Mouse (Mus musculus): ENCODE measurements at regions not wholly inside any gene's neighbourhood (a gene's known extent, or its start where the extent isn't known, plus 50 kb on each side); places are given as distances from the start of the nearest gene placed in this dataset.

GRCm38 (mm10) chr10:66770161-66771030, 325.5 kb upstream of the Jmjd1c start:
- intact Hi-C loops (cut with DNase I) = no loop called here

GRCm38 (mm10) chr10:66780335-66781170, 315.4 kb upstream of the Jmjd1c start:
- no peak for DNase-seq (ENCODE audit: extremely low spot score in 1 of 2, low spot score in 2 of 2)
- intact Hi-C loops (cut with DNase I) = no loop called here

More at GRCm38 (mm10) chr10:66770161-66771030, 325.5 kb upstream of the Jmjd1c start:
- peak; percentile 12 to 48 for DNase-seq (ENCODE audit: extremely low spot score in 1 of 2, low spot score in 2 of 2)

- no peak for DNase-seq (ENCODE audit: extremely low spot score in 1 of 2, low spot score in 2 of 2)
- intact Hi-C loops (cut with DNase I) = no loop called here
Measured at GRCm38 (mm10) chr10:66781171-66781510, 314.8 kb upstream of the Jmjd1c start.

- no peak for DNase-seq (ENCODE audit: extremely low spot score in 1 of 2, low spot score in 2 of 2)
- intact Hi-C loops (cut with DNase I) = no loop called here
Measured at GRCm38 (mm10) chr10:66782025-66782424, 313.9 kb upstream of the Jmjd1c start.

- DNase-seq (ENCODE audit: extremely low spot score in 1 of 2, low spot score in 2 of 2) = no peak
- intact Hi-C loops (cut with DNase I) = no loop called here
Measured at GRCm38 (mm10) chr10:66787812-66788211, 308.1 kb upstream of the Jmjd1c start.

- no peak for DNase-seq (ENCODE audit: extremely low spot score in 1 of 2, low spot score in 2 of 2)
- intact Hi-C loops (cut with DNase I) = no loop called here
Measured at GRCm38 (mm10) chr10:66796296-66796695, 299.6 kb upstream of the Jmjd1c start.

- intact Hi-C loops (cut with DNase I) = no loop called here
- DNase-seq (ENCODE audit: extremely low spot score in 1 of 2, low spot score in 2 of 2) = no peak
Measured at GRCm38 (mm10) chr10:66802691-66803090, 293.2 kb upstream of the Jmjd1c start.

- intact Hi-C loops (cut with DNase I) = no loop called here
- peak; percentile 49 to 64 for DNase-seq (ENCODE audit: extremely low spot score in 1 of 2, low spot score in 2 of 2)
Measured at GRCm38 (mm10) chr10:66807261-66807968, 288.5 kb upstream of the Jmjd1c start.

GRCm38 (mm10) chr10:66812515-66813260, 283.2 kb upstream of the Jmjd1c start:
- DNase-seq (ENCODE audit: extremely low spot score in 1 of 2, low spot score in 2 of 2) = no peak
- intact Hi-C loops (cut with DNase I) = no loop called here

- intact Hi-C loops (cut with DNase I) = no loop called here
Measured at GRCm38 (mm10) chr10:66813850-66814564, 281.9 kb upstream of the Jmjd1c start.

GRCm38 (mm10) chr10:66814565-66815201, 281.2 kb upstream of the Jmjd1c start:
- intact Hi-C loops (cut with DNase I) = no loop called here
- DNase-seq (ENCODE audit: extremely low spot score in 1 of 2, low spot score in 2 of 2) = peak; percentile 94 to 95

More at GRCm38 (mm10) chr10:66813850-66814564, 281.9 kb upstream of the Jmjd1c start:
- no peak for DNase-seq (ENCODE audit: extremely low spot score in 1 of 2, low spot score in 2 of 2)

GRCm38 (mm10) chr10:66815951-66816350, 280.0 kb upstream of the Jmjd1c start:
- intact Hi-C loops (cut with DNase I) = no loop called here
- DNase-seq (ENCODE audit: extremely low spot score in 1 of 2, low spot score in 2 of 2) = no peak

GRCm38 (mm10) chr10:66816776-66817175, 279.1 kb upstream of the Jmjd1c start:
- intact Hi-C loops (cut with DNase I) = no loop called here
- no peak for DNase-seq (ENCODE audit: extremely low spot score in 1 of 2, low spot score in 2 of 2)

- intact Hi-C loops (cut with DNase I) = no loop called here
- no peak for DNase-seq (ENCODE audit: extremely low spot score in 1 of 2, low spot score in 2 of 2)
Measured at GRCm38 (mm10) chr10:66817876-66818275, 278.0 kb upstream of the Jmjd1c start.

GRCm38 (mm10) chr10:66819517-66819916, 276.4 kb upstream of the Jmjd1c start:
- DNase-seq (ENCODE audit: extremely low spot score in 1 of 2, low spot score in 2 of 2) = no peak
- intact Hi-C loops (cut with DNase I) = no loop called here

GRCm38 (mm10) chr10:66825737-66826136, 270.2 kb upstream of the Jmjd1c start:
- intact Hi-C loops (cut with DNase I) = no loop called here
- DNase-seq (ENCODE audit: extremely low spot score in 1 of 2, low spot score in 2 of 2) = no peak

GRCm38 (mm10) chr10:66826327-66826726, 269.6 kb upstream of the Jmjd1c start:
- no peak for DNase-seq (ENCODE audit: extremely low spot score in 1 of 2, low spot score in 2 of 2)

GRCm38 (mm10) chr10:66834974-66835373, 261.0 kb upstream of the Jmjd1c start:
- DNase-seq (ENCODE audit: extremely low spot score in 1 of 2, low spot score in 2 of 2) = no peak
- intact Hi-C loops (cut with DNase I) = no loop called here

More at GRCm38 (mm10) chr10:66826327-66826726, 269.6 kb upstream of the Jmjd1c start:
- intact Hi-C loops (cut with DNase I) = no loop called here
